Mouse (Mus musculus) midbrain, postnatal 0 days (tissue): ENCODE measurements around the gene Nup188. TPM values are rescaled to one million over a fixed set of nuclear protein-coding genes. Genes with fewer than 3 reads are reported as not detected.

ENCODE experiments used
- ATAC-seq: fragments of 200-750 bp; cut with Nextera tagmentation; 2 replicates; pipeline ENCODE4 v1.8.0; 2017; ENCODE audit warnings: moderate number of reproducible peaks, mild to moderate bottlenecking, moderate TSS enrichment, moderate library complexity; ENCODE audit not compliant: low FRiP score
- DNase-seq: peaks from one replicate; pipeline ENCODE4 v3.0.0-alpha.2; 2015; ENCODE audit warnings: low spot score
- H3K27ac ChIP-seq: fragments of 300-500 bp; sonication (generic); 2 replicates; pipeline ENCODE4 v1.5.1; 2014; ENCODE audit warnings: low read depth, mild to moderate bottlenecking, low read length, mixed read lengths
- H3K27me3 ChIP-seq: fragments of 300-500 bp; sonication (generic); 2 replicates; pipeline ENCODE4 v1.6.1; 2014; ENCODE audit warnings: low read length, control low read depth, mixed read lengths; ENCODE audit not compliant: insufficient read depth
- H3K36me3 ChIP-seq: fragments of 300-500 bp; sonication (generic); 2 replicates; pipeline ENCODE4 v1.6.1; 2014; ENCODE audit warnings: low read length, control low read depth, mixed read lengths; ENCODE audit not compliant: insufficient read depth
- H3K4me1 ChIP-seq: fragments of 300-500 bp; sonication (generic); 2 replicates; pipeline ENCODE4 v1.6.1; 2014; ENCODE audit warnings: mild to moderate bottlenecking, control low read depth, antibody characterized with exemption, low read length, mixed read lengths; ENCODE audit not compliant: insufficient read depth
- H3K4me2 ChIP-seq: fragments of 300-500 bp; sonication (generic); 2 replicates; pipeline ENCODE4 v1.6.1; 2014; ENCODE audit warnings: low read depth, mild to moderate bottlenecking, low read length, mixed read lengths; ENCODE audit not compliant: poor library complexity, severe bottlenecking
- H3K4me3 ChIP-seq: fragments of 300-500 bp; sonication (generic); 2 replicates; pipeline ENCODE4 v1.5.1; 2014; ENCODE audit warnings: low read depth, mild to moderate bottlenecking, low read length, moderate library complexity
- H3K9ac ChIP-seq: fragments of 300-500 bp; sonication (generic); replicated peaks from 2 replicates; pipeline ENCODE4 v1.6.1; 2014; ENCODE audit warnings: mild to moderate bottlenecking, low read length, moderate library complexity, mixed read lengths; ENCODE audit not compliant: poor library complexity, severe bottlenecking
- H3K9me3 ChIP-seq: fragments of 300-500 bp; sonication (generic); 2 replicates; pipeline ENCODE4 v1.6.1; 2016; ENCODE audit warnings: low read length, control low read depth
- CTCF ChIP-seq: IDR thresholded peaks from 2 replicates; pipeline ENCODE4 v1.5.1; 2016; ENCODE audit warnings: antibody characterized with exemption, mild to moderate bottlenecking
- WGBS: fragments of 180-500 bp; shearing (Covaris S2); extraction: QIAGEN DNeasy Blood & Tissue Kit; methylation state at CpG from one replicate; pipeline ENCODE4 v1.1.7; 2014; 5-methylcytosine and 5-hydroxymethylcytosine counted together
- polyA plus RNA-seq: library from polyadenylated mRNA; unstranded; fragments of >200 nt; fragmentation: Nextera tagmentation; extraction: Ambion mirVana; gene quantifications from 2 replicates; pipeline ENCODE4 v1.2.1, GENCODE M21; 2015
- total RNA-seq: library from RNA; depleted of rRNA; stranded (reverse); fragments of >200 nt; gene quantifications from 2 replicates; pipeline ENCODE4 v1.2.3, GENCODE M21; 2014

Gene Nup188
- total and polyA plus RNA-seq, 2 experiments from 2014 or later = 12.2 to 29.5 TPM

DNA sequence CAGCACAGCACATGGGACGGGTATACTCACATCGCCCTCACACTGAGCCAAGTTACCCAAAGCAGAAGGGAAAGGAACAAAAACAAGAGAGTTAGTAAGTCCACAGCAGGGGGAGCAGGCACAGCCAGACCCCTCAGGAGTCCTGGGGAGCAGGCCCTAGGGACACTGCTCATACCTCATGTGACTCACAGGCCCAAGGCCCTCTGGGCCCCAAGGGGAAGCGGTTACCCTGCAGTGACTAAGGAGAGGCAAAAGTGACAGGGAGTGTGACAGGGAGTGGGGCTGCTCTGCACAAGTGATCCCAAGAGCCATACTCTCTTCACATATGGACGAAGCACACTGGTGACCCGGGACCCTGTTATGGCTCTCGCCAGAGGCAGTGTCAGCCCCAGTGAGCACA, 63.0 kb downstream of the Nup188 start:
- Histone ChIP-seq H3K36me3 (peaks cover 71% of the 10 kb centered on the region), H3K27ac (no peak overlapping the region), H3K9ac (no peak overlapping the region), H3K27me3 (no peaks in the 10 kb centered on the region), H3K4me1 (no peaks in the 10 kb centered on the region), H3K4me2 (no peak overlapping the region), H3K9me3 (no peaks in the 10 kb centered on the region), H3K4me3 (no peak overlapping the region)
- ATAC-seq (no peak), DNase-seq (no peak)
- WGBS = 92% methylated on average over 6 of the region's 6 CpGs
- no peak for TF ChIP-seq CTCF

DNA sequence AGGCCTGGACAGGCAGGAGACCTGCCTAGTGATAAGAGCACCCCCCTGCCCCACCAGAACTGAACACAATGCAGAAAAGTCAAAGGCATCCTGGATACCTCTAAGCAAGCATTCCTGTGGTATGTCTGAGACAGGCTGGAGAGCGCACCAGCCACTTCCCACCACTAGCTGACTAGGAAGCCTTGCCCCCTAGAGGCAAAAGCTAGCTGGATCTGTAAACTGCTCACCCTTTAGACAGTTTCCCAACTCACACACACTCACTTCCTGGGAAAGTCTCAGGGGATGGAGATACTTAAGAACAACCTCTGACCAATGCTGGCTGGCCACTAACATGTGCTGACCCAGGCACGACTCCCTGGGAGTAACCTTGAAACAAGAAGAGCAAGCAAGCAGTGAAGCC, 65.0 kb downstream of the Nup188 start:
- peak; percentile 51 for TF ChIP-seq CTCF
- no peak overlapping the region for H3K4me3 ChIP-seq
- H3K27me3 ChIP-seq = no peaks in the 10 kb centered on the region
- H3K9ac ChIP-seq = no peak overlapping the region
- no peak for DNase-seq
- ATAC-seq = no peak
- no peak overlapping the region for H3K4me2 ChIP-seq
- peaks cover 63% of the 10 kb centered on the region for H3K36me3 ChIP-seq
- no peaks in the 10 kb centered on the region; the same call in 1 of the 2 replicates for H3K4me1 ChIP-seq
- 85% methylated on average over 2 of the region's 2 CpGs for WGBS
- no peaks in the 10 kb centered on the region for H3K9me3 ChIP-seq
- no peak overlapping the region for H3K27ac ChIP-seq

DNA sequence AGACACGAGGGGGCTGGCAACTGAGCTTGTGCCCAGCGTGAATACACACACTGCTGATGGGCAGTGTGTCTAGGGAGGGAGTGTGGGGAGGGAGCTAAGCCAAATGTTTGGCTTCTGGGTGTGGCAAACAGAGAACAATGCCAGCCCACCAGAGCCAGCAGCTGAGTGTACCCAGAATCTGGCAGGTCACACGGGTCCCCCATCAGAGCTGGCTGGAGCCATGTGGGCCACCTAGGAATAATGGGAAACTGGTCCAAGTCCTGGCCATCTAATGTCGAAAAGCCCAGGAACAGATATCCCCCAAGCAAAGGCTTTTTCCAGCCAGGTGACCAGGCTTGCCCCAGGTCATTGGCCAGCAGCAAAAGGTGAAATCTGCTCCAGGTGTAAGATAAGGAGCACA, 69.7 kb downstream of the Nup188 start:
- Histone ChIP-seq H3K27me3 (no peaks in the 10 kb centered on the region), H3K9me3 (no peaks in the 10 kb centered on the region), H3K4me1 (peaks cover 10% of the 10 kb centered on the region), H3K4me3 (no peak overlapping the region), H3K27ac (no peak overlapping the region), H3K4me2 (no peak overlapping the region), H3K36me3 (peaks cover 22% of the 10 kb centered on the region), H3K9ac (no peak overlapping the region)
- no peak for DNase-seq
- no peak for ATAC-seq
- WGBS = 64% methylated on average over 4 of the region's 4 CpGs
- no peak for TF ChIP-seq CTCF

DNA sequence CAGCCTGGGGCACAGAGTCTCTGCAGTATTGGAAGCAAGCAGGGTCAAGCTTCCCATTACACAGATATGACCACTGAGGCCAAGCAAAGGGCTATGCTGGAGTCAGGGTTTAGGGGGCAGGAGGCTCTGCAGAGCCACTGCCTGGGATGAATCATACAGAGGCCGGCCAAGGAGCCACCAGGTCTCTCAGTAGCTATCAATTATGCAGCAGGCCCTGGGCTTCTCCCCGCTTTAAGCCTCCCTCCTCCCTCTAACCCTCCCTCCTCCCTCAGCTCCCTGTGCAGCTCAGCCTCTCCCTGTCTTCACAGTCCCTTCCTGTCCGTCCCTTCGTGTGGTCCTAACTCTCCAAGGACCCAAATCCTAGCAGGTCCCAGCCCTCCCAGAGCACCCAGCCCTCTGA, 70.1 kb downstream of the Nup188 start:
- Histone ChIP-seq H3K9me3 (no peaks in the 10 kb centered on the region), H3K27ac (no peak overlapping the region), H3K36me3 (peaks cover 19% of the 10 kb centered on the region), H3K4me2 (no peak overlapping the region), H3K27me3 (no peaks in the 10 kb centered on the region), H3K4me3 (no peak overlapping the region), H3K4me1 (peaks cover 10% of the 10 kb centered on the region), H3K9ac (no peak overlapping the region)
- DNase-seq (no peak), ATAC-seq (no peak)
- WGBS = 43% methylated on average over 4 of the region's 4 CpGs
- TF ChIP-seq CTCF = no peak

DNA sequence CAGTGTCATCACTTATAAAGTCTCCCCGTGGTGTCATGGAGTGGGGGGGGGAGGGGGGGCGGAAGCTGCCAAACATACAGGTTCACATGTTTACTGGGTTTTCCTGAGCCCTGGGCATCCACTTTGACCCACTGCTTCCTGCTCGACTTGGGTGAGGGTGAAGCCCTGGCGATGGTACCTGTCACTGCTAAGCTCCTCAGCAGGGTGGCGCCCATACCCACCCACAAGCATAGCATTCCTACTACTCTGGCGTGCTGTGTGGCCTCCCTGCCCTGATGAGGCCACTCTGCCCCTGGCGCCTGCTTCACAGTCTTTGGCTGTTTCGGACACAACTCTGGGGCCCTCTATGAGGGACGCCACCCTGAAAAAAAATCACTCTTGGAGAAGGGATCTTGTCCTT, 70.7 kb downstream of the Nup188 start:
- Histone ChIP-seq H3K27me3 (no peaks in the 10 kb centered on the region), H3K9ac (no peak overlapping the region; the same call in 1 of the 2 replicates), H3K4me3 (no peak overlapping the region), H3K4me2 (no peak overlapping the region), H3K27ac (no peak overlapping the region), H3K4me1 (peaks cover 10% of the 10 kb centered on the region), H3K36me3 (peaks cover 19% of the 10 kb centered on the region), H3K9me3 (no peaks in the 10 kb centered on the region)
- TF ChIP-seq CTCF = no peak
- 65% methylated on average over 9 of the region's 9 CpGs for WGBS
- ATAC-seq (no peak), DNase-seq (no peak)

DNA sequence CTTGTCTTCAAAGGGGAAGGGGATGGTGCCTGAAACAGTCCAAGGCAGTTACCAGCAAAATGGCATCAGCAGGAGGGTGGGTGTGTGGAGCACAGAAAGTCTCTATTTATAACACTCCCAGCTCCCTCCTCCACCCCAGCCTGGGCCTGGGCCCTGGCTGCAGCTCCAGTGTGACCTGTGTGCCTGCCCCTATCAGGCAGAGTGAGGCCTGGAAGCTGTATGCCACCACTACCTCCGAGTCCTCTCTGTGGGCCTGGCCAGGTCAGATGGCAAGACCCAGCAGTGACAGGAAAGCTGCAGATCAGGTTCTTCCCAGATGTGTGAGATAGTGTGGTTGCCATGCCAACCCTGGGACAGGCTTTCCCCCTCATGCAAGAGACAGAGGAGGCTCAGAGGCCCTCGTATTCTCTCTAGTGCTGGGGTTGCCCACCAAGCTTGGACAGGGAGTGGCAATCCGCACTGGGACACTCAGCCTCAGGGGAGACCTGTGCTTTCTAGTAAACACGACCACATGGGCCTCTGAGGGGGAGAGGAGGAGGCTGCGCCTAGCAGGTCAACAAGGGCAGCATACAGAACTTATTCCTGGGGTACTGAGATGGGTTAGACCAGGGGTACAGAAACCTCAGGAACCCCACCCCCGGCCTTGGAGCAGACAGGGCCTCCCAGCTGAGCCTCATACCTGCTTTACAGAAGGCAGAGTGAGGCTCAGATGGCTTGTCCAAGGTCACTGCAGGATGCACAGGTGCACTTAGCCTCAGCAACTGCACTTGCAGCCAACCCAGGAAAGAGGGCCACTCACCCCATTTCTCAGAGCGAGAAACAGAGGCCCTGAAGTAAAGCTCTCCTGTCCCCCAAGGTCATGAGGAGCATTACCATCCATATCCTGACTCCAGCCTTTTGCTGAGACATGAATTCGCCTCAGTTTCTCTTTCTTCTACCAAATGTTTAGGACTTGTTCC, 71.6 kb downstream of the Nup188 start:
- H3K4me3 ChIP-seq = peak overlapping the region; percentile 81
- no peak for ATAC-seq
- H3K4me1 ChIP-seq = peaks cover 10% of the 10 kb centered on the region
- DNase-seq = no peak
- H3K27ac ChIP-seq = no peak overlapping the region
- H3K9me3 ChIP-seq = no peaks in the 10 kb centered on the region
- no peak for TF ChIP-seq CTCF
- H3K9ac ChIP-seq = peak overlapping the region; percentile 86
- H3K36me3 ChIP-seq = peaks cover 19% of the 10 kb centered on the region
- H3K4me2 ChIP-seq = peak overlapping the region; percentile 85
- 53% methylated on average over 8 of the region's 8 CpGs for WGBS
- no peaks in the 10 kb centered on the region for H3K27me3 ChIP-seq
